Mouse (Mus musculus) G1E (cell line): ENCODE measurements at regions not wholly inside any gene's neighbourhood (a gene's known extent, or its start where the extent isn't known, plus 50 kb on each side); places are given as distances from the start of the nearest gene placed in this dataset.

Source experiments
- ATAC-seq: 2 replicates; pipeline ENCODE4 v1.8.0; 2016; ENCODE audit warnings: mild to moderate bottlenecking; ENCODE audit not compliant: insufficient number of reproducible peaks, poor library complexity, low FRiP score, severe bottlenecking; ENCODE audit errors: extremely low read depth
- DNase-seq: peaks from one replicate; pipeline ENCODE4 v3.0.0; 2012; ENCODE audit warnings: low spot score
- H3K27me3 ChIP-seq: 2 replicates; pipeline ENCODE4 v1.6.1; 2012; ENCODE audit warnings: mild to moderate bottlenecking, low read length, inconsistent platforms; ENCODE audit not compliant: insufficient read depth
- H3K36me3 ChIP-seq: replicated peaks from 2 replicates; pipeline ENCODE3; 2012; ENCODE audit warnings: mild to moderate bottlenecking, inconsistent platforms
- H3K4me1 ChIP-seq: 2 replicates; pipeline ENCODE4 v1.6.1; 2012; ENCODE audit warnings: low read depth, low read length, inconsistent platforms, mixed read lengths; ENCODE audit not compliant: insufficient read depth
- H3K4me3 ChIP-seq: 2 replicates; pipeline ENCODE4 v1.5.1; 2012; ENCODE audit warnings: low read depth, mild to moderate bottlenecking, inconsistent platforms, low read length, moderate library complexity, mixed read lengths
- H3K9me3 ChIP-seq: replicated peaks from 2 replicates; pipeline ENCODE4 v1.6.1; 2012; ENCODE audit warnings: inconsistent platforms
- CTCF ChIP-seq: IDR thresholded peaks from 2 replicates; pipeline ENCODE4 v1.5.1; 2012; ENCODE audit warnings: low read depth, low read length, inconsistent platforms, mixed read lengths
- GATA1 ChIP-seq: IDR thresholded peaks from 2 replicates; pipeline ENCODE4 v1.6.1; 2012; ENCODE audit warnings: borderline replicate concordance, low read length, inconsistent platforms, mixed read lengths
- GATA2 ChIP-seq: IDR thresholded peaks from 2 replicates; pipeline ENCODE4 v1.6.1; 2012; ENCODE audit warnings: low read depth, low read length, inconsistent platforms, borderline replicate concordance
- POLR2AphosphoS5 ChIP-seq: IDR thresholded peaks from 2 replicates; pipeline ENCODE4 v1.6.1; 2012; ENCODE audit warnings: low read depth, low read length, inconsistent platforms; ENCODE audit not compliant: insufficient replicate concordance
- TAL1 ChIP-seq: conservative IDR thresholded peaks from 2 replicates; pipeline ENCODE4 v1.6.1; 2012; ENCODE audit warnings: low read depth, low read length, inconsistent platforms, mixed read lengths

DNA sequence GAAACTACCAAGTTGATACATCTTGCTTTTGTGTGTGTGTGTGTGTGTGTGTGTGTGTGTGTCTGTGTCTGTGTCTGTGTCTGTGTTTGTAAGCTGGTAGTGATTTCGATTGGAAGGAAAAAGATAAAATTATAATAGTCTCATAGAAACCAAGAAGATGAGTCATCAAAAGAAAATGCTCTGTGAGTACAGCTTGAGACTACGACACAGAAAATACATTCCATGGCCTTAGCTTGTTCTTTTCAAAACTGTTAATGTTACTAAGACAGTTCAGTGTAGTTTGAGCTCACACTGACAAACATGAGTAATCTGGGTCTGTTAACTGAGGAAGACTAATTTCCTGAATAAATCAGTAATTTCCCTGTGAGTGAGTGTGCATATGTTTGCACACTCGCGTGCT lies 239.8 kb downstream of the Ptprc start:
- TF ChIP-seq CTCF, result no peak
- TF ChIP-seq POLR2AphosphoS5, result no peak
- no peak for TF ChIP-seq GATA2
- no peak for TF ChIP-seq GATA1
- TF ChIP-seq TAL1, result no peak
- peaks cover 21% of the 10 kb centered on the region for H3K9me3 ChIP-seq

DNA sequence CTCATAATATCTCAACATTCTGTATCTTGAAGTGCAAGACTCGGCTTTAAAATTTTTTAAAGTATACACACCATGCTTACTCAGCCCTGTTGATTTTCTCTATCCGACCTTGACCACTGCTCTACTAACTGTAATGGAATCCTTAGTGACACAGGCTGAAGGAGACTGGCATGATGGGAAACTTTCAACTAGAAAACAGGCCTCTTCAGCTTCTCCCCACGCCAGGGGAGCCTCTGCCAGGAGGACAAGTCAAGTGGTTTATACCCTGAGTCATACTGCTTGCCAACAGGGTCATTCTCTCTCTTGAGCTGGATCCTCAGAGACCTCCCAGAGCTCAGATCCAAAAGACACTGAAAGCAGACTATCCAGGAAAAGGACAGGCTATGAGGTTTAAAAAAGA lies 245.7 kb downstream of the Ptprc start:
- Histone ChIP-seq H3K27me3 (no peaks in the 10 kb centered on the region), H3K9me3 (peaks cover 19% of the 10 kb centered on the region), H3K36me3 (no peaks in the 10 kb centered on the region), H3K4me1 (no peaks in the 10 kb centered on the region), H3K4me3 (no peak overlapping the region)
- ATAC-seq (no peak), DNase-seq (no peak)
- TF ChIP-seq TAL1, result no peak
- TF ChIP-seq GATA1, result no peak
- no peak for TF ChIP-seq GATA2
- no peak for TF ChIP-seq CTCF
- no peak for TF ChIP-seq POLR2AphosphoS5

More for the DNA sequence above, 239.8 kb downstream of the Ptprc start:
- DNase-seq, result no peak
- no peak overlapping the region for H3K4me3 ChIP-seq
- ATAC-seq, result no peak
- H3K4me1 ChIP-seq, result no peaks in the 10 kb centered on the region
- H3K36me3 ChIP-seq, result no peaks in the 10 kb centered on the region
- no peaks in the 10 kb centered on the region for H3K27me3 ChIP-seq

DNA sequence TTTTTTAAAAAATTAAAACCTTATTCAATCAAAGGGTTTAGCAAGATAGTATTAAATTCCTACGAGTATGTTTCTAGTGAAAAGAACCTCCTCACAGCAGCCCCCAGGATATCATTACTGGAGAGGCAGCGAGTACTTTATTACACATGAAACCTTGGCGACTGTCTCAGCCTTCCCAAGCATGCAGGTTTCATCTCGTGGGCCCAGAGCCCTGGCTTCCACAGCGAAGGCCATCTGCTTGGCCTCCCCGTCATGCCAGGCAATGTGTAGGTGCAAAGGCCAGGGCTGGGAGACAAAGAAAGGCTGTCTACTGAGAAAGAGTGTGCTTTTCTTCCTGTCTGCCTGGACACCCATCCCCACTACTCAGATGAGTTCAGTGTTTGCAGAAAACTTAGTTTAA lies 247.0 kb downstream of the Ptprc start:
- Histone ChIP-seq H3K36me3 (no peaks in the 10 kb centered on the region), H3K9me3 (peaks cover 18% of the 10 kb centered on the region), H3K4me1 (no peaks in the 10 kb centered on the region), H3K4me3 (no peak overlapping the region), H3K27me3 (no peaks in the 10 kb centered on the region)
- DNase-seq, result no peak
- TF ChIP-seq TAL1 (no peak), GATA1 (no peak), GATA2 (no peak), POLR2AphosphoS5 (no peak), CTCF (no peak)
- ATAC-seq, result no peak

DNA sequence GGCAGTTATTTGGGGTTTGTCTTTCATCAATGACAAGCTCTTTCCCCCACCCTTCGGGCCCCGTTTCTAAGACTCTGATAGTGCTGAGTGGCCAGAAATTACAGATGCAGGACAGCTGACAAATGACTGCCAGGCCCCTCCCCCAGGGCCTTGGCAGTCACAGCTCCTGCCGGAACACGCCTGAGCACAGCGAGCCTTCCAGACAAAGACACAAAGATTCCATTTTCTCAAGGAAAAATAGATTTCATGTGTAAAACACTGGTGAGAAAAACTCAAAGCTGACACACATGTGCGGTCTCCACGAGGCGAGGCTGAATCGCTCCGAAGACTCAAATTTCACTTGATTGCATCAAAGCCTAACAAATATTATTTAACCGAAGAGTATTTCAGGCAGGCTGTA lies 247.6 kb downstream of the Ptprc start:
- Histone ChIP-seq H3K27me3 (no peaks in the 10 kb centered on the region), H3K4me1 (no peaks in the 10 kb centered on the region), H3K4me3 (no peak overlapping the region), H3K36me3 (no peaks in the 10 kb centered on the region), H3K9me3 (peaks cover 18% of the 10 kb centered on the region)
- DNase-seq (no peak), ATAC-seq (no peak)
- TF ChIP-seq GATA1 (no peak), TAL1 (no peak), POLR2AphosphoS5 (no peak), CTCF (no peak), GATA2 (no peak)

DNA sequence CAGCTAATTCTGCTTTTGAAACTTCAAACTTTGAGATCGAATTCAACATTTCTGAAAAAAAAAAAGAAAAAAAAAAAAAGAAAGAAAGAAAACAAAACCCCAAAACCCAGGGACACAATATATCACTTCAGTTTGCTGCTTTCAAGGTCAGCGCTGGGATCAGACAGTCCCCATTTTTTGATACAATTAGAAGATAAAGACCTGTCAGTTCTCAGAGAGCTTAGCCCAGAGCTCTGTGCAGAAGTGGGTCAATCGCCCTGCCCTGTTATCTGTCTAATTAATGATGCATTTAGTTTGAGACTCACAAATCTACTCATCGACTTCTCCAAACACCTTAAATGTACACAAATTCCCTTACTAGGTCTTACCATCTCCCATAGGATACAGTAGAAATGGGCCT lies 249.2 kb downstream of the Ptprc start:
- no peaks in the 10 kb centered on the region for H3K4me1 ChIP-seq
- ATAC-seq, result no peak
- TF ChIP-seq GATA2 (no peak), TAL1 (no peak), POLR2AphosphoS5 (no peak)

DNA sequence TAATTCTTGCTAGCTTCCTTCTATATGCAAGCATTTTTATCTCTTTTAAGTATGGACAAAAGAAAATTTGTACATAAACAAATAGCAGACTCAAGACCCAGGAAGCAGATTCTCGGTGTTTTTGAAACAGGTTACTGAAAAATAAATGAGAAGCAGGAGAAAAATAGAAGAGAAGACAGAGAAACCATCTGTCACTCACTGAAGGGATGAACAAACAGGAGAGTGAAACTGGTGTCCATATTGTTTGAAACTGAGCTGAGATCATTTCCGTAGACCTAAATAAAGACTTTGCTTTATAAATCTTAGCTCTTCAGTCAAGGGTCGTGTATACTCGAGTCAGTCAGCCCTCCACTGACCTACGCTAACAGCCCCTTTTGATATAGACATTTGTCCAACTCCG lies 251.4 kb downstream of the Ptprc start:
- peaks cover 13% of the 10 kb centered on the region for H3K9me3 ChIP-seq
- DNase-seq, result no peak
- H3K36me3 ChIP-seq, result no peaks in the 10 kb centered on the region
- H3K4me3 ChIP-seq, result no peak overlapping the region
- ATAC-seq, result no peak
- no peaks in the 10 kb centered on the region for H3K27me3 ChIP-seq
- no peak for TF ChIP-seq CTCF
- TF ChIP-seq POLR2AphosphoS5, result no peak
- no peak for TF ChIP-seq TAL1
- no peak for TF ChIP-seq GATA1
- TF ChIP-seq GATA2, result no peak
- H3K4me1 ChIP-seq, result no peaks in the 10 kb centered on the region

More for the DNA sequence above, 249.2 kb downstream of the Ptprc start:
- Histone ChIP-seq H3K27me3 (no peaks in the 10 kb centered on the region), H3K4me3 (no peak overlapping the region), H3K9me3 (peaks cover 15% of the 10 kb centered on the region), H3K36me3 (no peaks in the 10 kb centered on the region)
- DNase-seq, result no peak

DNA sequence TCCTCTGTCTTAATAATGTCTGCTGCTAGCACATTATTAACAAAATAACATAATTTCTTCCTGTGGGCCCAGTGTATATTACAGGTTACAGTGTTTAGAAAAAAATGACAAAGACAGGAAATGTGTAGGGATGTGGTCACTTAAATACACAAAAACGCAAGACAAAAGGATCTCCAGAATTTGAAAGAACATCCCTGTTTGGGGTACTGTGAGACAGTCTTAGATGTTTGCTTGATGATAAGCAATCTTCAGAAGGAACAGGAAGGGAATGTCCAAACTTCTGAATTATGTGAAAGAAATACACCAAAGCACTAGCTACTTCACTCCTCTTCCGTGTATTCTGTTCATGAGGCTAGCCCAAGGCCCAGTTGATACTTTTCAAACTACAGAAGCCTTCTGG lies 251.8 kb downstream of the Ptprc start:
- DNase-seq (no peak), ATAC-seq (no peak)
- Histone ChIP-seq H3K4me1 (no peaks in the 10 kb centered on the region), H3K27me3 (no peaks in the 10 kb centered on the region), H3K36me3 (no peaks in the 10 kb centered on the region), H3K4me3 (no peak overlapping the region), H3K9me3 (peaks cover 13% of the 10 kb centered on the region)
- no peak for TF ChIP-seq TAL1
- no peak for TF ChIP-seq POLR2AphosphoS5
- no peak for TF ChIP-seq GATA2
- TF ChIP-seq CTCF, result no peak
- no peak for TF ChIP-seq GATA1
